Mouse (Mus musculus) adrenal gland, adult 18-20 months (tissue): ENCODE data around the gene Rad9a. TPM values are rescaled to one million over a fixed set of nuclear protein-coding genes. Genes with fewer than 3 reads are reported as not detected.
A peak's percentile ranks its signal among the peaks of the same experiment; 100 is the strongest.

Experiments
- DNase-seq, 2 experiments: peaks; one replicate each; pipeline ENCODE4 v3.0.0; 2021 to 2022; ENCODE audit warnings: low spot score in 2 of 2
- total RNA-seq, 2 experiments: library from RNA; stranded (reverse); gene quantifications; 1 replicate in 1 of 2; 2 replicates in 1 of 2; pipeline ENCODE4 v1.2.3; 2021

Rad9a gene
- total RNA-seq, 2 experiments from 2014 or later = 7.5 to 9.0 TPM

DNA sequence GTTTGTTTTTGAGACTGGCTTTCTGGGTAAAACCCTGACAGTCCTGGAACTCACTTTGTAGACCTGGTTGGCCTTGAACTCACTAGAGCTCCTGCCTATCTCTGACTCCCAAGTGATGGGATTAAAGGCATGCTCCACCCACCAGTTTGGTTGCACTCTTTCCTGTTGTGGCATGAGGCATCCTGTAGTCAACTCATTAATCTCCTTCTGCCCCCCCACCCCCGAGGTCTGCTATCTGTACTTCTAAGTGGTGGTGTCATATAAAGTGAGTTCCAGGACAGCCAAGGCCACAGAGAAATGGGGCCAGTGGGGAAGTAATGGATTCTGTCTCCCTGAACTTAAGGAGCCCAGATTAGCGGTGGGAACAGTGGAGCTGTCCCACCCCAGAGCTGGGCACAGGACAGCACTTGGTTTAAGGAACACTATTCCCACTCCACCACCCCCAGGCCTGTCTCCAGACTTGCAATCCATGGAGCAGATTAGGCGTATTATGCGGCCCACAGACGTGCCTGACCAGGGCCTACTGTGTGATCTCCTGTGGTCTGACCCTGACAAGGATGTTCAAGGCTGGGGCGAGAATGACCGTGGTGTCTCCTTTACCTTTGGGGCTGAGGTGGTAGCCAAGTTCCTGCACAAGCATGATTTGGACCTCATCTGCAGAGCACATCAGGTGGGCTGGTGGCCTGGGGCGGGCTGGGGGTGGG, 7.3 kb downstream of the Rad9a start:
- DNase-seq = no peak

DNA sequence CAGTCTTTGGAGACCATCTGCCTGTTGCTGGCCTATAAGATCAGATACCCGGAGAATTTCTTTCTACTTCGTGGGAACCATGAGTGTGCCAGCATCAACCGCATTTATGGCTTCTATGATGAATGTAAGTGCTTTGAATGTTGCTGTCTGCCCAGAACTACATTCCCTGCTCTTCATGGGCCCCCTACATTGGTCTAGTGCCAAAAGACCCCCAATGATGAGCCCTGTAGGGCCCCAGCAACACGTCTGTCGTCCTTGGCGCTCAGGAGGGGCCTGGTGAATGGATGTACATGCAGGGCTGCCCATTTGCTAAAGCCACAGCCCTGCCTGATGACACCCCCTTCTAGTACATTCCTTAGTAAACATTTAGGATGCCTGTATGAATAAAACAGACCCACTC, 8.3 kb downstream of the Rad9a start:
- DNase-seq = no peak

DNA sequence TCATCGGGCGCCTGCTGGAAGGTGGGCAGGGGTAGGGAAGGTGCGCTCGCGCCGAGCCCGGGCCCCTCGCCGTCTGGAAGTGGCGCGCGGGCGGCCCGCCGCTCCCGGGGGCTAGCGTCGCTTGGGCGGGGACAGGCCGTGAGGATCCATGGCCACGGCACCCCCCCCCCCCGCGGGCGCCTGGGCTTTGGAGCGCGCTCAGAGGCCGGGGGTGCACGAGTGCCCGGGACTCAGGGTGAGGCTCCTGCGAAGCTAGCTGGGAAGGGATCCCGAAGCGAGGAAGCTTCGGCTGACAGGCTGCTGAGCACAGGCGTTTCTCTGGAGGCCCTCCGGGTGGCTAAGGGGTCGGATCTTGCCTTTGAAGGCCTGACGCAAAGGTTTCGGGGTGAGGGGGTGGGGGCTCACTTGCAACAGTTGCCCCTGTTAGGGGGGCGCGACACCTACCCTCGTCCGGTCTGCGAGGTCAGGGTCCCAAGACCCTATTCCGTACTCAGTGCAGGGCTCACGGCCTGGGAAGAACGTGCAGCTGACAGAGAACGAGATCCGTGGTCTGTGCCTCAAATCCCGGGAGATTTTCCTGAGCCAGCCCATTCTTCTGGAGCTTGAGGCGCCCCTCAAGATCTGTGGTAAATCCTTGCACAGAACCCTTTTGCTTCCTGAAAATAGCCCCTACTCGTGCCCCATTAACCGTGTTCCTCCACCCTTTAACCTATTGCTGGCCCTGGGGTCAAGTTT, 9.0 kb downstream of the Rad9a start:
- no peak for DNase-seq

DNA sequence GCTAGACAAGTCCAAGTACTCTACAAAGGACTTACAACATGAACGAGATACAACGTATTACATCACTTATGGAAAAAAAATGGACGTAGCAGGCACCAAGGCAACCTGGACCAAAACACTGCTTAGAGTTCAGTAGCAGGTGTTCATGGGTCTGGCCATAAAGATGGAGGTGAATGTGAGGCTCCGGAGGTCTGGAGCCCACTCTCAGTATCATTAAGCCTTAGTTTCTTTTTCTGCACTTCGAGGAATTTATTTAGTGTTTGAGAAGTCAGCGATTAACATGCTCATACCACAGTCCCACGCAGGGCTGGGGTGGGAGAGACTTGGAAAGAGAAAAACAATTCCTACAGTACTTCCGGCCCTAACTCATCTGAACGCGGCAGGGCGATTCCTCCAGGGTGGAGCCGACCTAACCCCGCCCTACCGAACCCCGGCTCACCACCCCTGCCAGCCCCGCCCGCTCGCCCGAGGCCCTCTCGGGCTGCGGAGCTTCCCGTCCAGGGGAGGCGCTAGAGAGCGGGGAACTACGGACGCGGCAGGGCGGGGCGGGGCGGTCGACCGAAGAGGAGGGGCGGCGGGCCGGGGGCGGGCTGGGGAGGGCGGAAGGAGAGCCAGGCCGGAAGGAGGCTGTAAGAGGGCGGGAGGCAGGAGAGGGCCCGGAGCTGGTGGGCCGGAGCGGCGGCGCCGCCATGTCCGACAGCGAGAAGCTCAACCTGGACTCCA, 9.8 kb downstream of the Rad9a start, which contains the start of gene Ppp1ca:
TSS of gene Ppp1ca (plus strand) at position 538 of the 723 bp plus-strand sequence.
- DNase-seq = peak; percentile 98

DNA sequence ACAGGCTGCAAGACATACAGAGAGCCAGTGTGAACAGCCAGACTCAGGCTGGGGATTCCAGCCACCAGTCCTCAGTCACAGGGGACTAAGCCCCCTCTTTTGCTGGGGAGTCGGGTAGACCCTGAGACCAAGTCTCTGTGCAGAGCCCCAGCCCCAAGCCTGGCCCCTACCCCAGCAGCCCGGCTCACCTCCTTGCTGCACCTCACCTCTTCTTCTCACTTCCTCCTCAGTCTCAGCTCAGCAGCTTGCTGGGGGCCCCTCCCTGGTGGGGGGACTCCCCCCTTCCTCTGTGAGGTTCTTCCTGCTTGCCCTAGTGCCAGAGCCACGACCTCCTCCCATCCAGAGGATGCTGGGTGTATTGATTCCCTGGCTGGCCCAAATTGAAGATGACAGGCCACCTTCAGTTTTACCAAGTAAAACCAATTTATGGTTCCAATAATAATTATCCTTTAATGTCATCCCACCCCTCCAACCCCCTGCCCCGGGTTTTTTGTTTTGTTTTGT, 10.6 kb downstream of the Rad9a start, which contains the start of gene Tbc1d10c:
TSS of gene Tbc1d10c (minus strand) at position 454 of the 504 bp plus-strand sequence.
- DNase-seq = no peak

DNA sequence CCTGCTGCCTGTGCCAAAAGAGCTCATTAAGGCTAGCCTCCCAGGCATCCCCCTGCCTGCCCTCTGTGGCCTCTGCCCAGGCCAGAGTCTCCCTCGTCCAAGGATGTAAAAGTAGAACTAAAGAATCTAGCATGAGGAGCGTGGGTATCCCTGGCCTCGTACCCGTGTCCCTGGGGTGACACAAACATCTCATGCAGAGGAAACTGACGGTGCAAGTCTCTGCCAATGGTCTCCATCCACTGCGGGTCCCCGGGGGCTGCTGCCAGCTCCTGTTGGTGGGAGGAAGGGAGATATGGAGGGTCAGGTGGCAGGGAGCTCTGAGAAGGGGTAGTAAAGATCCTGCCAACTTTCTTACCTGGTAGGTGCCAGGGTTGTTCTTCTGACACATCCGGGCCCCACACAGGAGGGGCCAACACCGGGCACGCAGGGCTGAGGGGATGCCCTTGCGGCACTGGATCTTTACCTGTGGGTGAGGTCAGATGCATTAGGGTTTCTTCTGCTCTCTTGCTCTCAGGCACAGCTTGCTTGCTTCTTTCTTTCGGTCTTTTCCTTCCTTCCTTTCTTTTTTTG, 12.3 kb downstream of the Rad9a start:
- no peak for DNase-seq

DNA sequence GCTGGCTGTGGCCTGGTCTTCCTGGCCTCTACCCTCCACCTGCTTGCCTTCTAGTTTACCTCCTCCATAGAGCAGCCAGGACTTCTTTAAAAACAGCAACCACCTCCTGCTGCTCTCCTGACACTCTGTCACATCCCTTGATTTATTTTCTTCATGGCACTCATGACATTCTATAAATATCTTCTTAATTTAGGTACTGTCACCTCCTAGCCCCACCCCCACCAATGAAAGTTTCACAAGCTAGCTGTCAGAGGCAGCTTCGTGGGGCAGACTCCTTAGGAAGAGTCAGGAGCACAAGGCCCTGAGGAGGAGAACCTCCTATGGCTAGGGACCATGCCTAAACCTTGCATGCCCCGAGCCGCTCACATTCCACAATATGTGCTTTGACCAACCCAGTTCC, 14.2 kb downstream of the Rad9a start:
- no peak for DNase-seq

DNA sequence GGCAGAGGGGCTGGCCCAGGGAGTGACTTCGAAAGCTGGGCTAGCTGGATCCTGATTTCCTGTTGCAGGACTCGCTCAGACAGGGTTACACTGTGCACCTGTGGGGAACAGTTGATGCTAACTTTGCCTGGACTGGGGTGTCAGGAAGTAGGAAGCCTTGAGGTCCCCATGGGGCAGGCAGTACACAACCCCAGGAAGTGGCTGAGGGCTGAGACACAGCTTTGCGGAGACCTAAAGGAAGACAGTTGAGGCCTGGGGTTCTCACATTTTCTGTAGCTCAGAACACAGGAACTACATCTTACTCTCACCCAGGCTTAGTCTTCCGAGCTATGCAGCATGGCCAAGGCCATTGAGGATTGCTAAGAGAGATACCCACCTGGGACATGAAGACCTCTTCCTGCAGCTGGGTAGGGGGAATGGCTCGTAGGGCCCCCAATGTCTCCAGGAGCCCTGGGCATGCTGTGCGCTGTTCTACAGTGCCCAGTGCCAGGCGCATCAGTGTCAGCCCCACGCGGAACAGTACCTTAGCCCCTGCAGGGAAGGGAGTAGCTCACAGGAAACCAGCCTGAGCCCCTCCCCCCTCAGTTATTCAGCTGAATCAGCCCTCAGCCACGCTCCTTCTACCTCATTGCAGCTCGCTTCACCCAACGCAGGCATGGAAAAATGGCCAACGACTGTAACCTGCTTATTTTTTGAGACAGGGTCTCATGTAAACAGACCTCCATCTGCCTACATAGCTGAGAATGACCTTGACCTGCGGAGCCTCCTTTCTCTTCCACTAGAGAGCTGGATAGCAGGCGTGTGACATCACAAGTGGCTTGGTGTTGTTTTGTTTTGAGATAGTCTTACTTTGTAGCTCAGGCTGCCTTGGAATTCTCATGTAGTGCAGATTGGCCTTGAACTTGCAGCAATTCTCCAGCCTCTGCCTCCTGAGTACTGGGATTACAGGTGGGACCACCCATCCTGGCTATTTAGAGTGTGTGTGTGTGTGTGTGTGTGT, 16.2 kb downstream of the Rad9a start:
- DNase-seq = no peak

DNA sequence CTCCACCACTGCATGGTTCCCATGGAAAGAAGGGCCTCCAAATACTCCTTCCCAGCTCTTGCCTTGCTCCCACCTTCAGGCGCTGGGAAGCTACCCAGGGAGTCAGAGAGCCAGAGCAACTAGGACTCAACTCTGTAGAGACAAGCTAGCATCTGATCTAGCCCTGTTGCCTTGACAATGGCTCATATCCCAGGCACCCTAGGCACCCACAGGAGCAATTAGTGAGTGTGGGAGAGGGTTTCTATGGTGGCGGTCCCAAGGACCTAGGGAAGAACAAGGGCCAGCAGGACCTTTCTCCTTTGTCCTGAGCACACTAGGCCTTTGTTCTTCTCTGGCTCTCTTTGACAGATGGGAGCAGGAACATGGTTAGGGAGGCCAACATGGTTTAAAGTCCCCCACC, 17.8 kb downstream of the Rad9a start:
- no peak for DNase-seq

DNA sequence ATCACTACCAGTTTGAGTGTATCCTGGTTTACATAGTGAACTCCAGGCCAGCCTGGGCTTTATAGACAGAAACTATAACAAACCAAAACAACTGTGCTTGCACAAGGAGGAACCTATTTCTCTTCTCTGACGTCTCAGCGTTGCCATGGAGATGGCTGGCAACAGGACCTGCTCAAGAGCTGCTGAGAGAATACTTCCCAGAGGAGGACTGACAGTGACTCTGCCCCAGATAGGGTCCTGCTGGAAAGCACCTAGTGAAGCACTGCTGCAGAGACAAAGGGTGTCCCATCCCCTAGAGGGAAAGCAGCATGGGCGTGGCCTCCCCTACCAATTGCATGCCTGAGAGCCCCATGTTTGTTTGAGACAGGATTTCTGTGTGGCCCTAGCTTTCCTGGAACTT, 19.6 kb downstream of the Rad9a start:
- peak in 1 of 2 experiments; percentile 57 for DNase-seq

DNA sequence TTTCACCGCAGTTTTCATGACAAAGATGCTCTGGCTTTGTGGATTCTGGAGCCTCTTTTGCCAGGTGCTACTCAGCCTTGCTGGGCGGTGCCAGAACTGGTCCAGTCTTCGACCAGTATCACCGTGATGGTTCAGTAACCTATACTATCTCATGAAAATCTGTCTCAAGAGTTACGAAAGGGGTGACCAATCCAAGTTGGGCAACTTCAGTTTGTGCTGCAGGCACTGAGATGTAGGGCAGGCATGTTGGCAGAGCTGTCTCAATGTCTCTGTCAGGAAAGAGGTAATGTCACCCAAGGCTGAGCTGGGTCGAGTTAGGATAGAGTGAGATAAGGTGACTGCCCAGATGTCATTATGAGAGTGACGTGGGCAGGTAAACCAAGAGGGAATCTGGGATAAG, 21.1 kb downstream of the Rad9a start:
- DNase-seq = no peak

DNA sequence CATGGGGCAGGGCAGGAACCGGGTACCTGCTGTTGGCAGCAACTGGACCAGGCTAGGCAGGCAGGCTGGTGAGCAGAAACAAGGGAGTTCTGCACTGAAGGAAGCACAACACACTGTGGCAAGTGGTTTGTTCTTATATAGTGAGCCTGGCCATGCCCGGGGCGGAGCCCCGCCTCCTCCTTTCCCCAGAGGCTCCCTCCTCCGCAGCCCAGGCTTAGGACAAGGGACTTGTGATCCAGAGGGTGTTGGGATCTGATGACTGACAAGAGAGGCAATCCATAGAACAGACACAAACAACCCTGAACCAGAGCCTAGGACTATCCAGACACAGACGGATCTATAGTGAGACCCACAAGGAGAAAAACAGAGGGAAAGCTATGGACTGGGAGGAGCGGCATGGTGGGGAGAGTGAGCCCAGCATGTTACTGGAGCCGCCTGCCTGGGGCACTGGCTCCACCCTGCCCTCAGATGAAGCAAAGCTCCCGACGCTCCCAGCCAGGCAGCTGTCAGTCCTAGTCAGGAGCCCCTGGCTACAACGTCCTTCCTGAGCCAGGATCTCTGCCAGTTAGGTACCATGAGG, 26.0 kb downstream of the Rad9a start, which contains the start of gene Carns1:
TSS of gene Carns1 (minus strand) at position 112 of the 580 bp plus-strand sequence.
- no peak for DNase-seq

DNA sequence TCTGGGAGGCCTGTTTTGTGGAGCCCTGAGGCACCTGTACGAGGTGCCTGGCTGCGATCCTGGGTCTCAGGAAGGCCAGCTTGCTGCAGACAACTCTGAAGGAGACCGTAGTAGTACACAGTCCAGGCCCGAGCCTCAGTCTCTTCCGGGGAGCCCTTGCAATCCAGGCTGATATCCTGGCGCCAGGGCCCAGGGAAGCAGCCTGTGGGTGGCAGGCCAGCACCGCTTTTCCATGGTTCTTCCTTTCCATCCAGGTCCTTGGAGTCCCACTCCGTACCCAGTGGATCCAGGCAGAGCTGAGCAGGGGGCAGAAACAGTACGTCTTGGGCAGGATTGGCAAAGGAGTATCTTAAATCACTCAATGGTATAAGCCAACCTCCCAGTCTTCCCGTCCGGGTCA, 28.5 kb downstream of the Rad9a start:
- no peak for DNase-seq

DNA sequence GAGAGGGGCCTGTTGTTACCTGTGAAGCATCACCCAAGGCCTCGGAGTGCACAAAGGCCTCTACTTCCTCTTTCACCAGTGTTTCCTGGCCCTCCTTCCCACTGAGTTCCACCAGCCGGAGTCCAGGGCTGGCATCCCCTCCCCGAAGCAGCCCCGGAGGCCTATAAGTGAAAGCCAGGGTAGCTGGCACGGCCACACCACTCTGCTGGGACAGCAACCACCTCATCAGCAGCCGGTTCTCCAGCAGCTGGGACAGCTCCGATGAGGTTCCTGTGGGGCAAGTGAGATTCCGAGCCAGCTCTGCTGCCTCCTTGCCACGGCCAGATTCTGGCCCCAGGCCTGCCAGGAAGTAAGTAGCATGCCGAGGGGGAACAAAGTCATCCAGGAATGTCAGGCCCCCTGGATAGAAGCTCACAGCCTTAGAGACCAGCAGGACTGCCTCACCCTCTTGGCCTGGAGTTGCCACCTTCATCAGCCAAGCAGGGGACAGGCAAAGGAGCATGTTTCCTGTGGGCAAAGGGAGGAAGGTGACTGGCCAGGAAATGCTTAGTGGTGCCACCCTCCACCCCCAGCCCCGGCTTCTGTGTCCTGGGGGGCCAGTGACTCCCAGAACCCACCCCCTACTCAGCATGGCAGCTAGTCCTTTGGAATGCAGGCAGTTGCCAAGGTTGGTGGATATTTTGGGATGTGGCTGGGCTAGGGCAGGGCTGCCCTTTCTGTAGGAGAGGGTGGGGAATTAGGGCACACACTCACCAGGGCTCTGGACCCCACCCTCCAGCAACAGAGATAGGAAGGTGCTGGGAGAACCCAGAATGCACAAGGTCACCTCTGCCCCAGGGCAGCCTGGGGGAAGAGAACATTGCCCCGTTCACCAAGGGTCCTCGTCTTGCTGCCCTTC, 29.8 kb downstream of the Rad9a start:
- no peak for DNase-seq

DNA sequence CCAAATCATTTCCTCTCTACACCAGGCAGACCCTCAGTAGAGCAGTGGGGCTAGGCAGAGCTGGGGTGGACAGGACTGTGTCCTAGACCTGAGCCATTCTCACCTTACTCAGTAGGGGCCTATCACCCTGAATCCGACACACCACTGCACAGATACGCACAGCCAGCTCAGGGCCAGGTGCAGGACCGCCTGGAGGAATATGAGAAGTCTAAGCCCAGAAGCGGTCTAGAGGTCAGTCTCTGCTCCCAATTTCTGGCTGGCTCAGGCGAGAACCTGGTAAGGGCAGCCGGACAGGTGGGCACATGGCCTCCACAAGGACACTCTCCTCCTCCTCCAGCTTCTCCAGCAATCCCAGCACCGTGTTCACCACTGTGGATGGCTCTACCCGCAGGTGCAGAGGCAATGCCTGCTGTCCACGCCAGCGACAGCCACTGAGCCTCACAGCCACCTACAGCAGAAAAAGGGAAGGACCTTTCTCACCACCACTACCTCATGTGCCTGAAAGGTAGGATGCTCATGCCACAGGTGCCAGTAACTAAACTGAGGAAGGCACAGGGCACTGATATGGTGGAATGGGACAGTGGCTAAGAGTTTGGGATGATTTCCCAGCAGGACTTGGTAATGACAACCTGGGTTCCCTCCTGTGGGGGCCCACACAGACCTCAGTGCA, 30.6 kb downstream of the Rad9a start:
- no peak for DNase-seq

DNA sequence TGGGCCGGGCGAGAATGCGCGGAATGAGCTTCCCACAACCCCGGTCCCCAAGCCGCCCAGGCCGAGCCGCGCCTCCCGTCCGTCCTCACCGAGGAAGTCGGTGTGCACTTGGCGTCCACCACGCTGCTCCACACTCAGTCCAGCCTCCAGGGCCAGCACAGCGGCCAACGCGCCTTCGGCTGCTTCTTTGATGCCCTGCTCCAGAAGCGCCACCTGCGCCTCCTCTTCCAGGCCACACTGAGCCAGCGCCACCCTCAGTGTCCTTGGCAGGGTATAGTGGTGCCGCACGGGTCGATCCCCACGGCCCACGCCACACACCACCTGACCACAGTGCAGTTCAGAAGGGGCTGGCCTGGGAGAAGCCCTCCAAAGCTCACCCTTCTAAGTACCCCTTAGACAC, 31.7 kb downstream of the Rad9a start:
- DNase-seq = no peak

DNA sequence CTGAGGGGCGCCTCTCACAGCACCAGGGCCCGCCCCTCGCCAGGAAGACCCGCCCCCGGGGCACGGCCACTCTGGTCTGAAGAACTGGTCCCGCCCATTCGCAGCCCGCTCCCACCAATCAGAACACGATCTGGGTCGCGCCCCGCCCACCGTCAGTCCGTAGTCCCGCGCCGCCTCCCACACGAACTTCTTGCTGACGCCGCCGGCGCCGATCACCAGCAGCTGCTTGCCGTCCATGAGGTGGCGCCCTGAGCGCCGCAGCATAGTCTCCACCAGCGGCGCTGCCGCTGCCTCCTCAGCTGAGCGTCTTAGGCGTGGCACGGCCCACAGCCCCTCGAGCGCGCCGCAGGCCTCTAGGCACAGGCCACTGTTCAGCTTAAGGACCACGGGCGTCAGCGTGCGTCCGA, 32.1 kb downstream of the Rad9a start:
- DNase-seq = peak; percentile 99
